Mouse (Mus musculus): Measurements from ENCODE around the gene Glmn. TPM values are rescaled to one million over a fixed set of nuclear protein-coding genes. Genes with fewer than 3 reads are reported as not detected.

Gene Glmn
- polyA plus RNA-seq, 1 experiment, result 16.8 TPM

GRCm38 (mm10) chr5:107516087-107516486, 81.6 kb downstream of the Glmn start:
- WGBS, result 90% methylated on average over 1 of the region's 1 CpGs
- Histone ChIP-seq H3K27ac (ENCODE audit: insufficient read depth, low read length) (no peak overlapping the region), H3K4me3 (replicated peaks; ENCODE audit: insufficient read depth, low read depth, low read length) (no peak overlapping the region), H3K4me1 (ENCODE audit: control insufficient read depth, insufficient read depth, low read length) (0 out of 2 replicates have a peak, but pooled peaks cover 3% of the 10 kb centered on the region), H3K27me3 (ENCODE audit: control insufficient read depth, insufficient read depth, low read length) (no peaks in the 10 kb centered on the region)
- no peak for TF ChIP-seq CTCF (IDR thresholded peaks at IDR 0.05; ENCODE audit: borderline replicate concordance, insufficient read depth, low read depth, low read length)
- TF ChIP-seq POLR2A (IDR thresholded peaks at IDR 0.05; ENCODE audit: borderline replicate concordance, insufficient read depth, low read length), result no peak
- no peak for DNase-seq

GRCm38 (mm10) chr5:107515453-107515852, 82.2 kb downstream of the Glmn start:
- 90% methylated on average over 3 of the region's 3 CpGs for WGBS
- H3K4me1 ChIP-seq (ENCODE audit: control insufficient read depth, insufficient read depth, low read length), result 0 out of 2 replicates have a peak, but pooled peaks cover 3% of the 10 kb centered on the region
- TF ChIP-seq CTCF (IDR thresholded peaks at IDR 0.05; ENCODE audit: borderline replicate concordance, insufficient read depth, low read depth, low read length), result no peak
- no peak for TF ChIP-seq POLR2A (IDR thresholded peaks at IDR 0.05; ENCODE audit: borderline replicate concordance, insufficient read depth, low read length)

GRCm38 (mm10) chr5:107513583-107513982, 84.1 kb downstream of the Glmn start:
- H3K4me3 ChIP-seq (replicated peaks; ENCODE audit: insufficient read depth, low read depth, low read length), result no peak overlapping the region
- no peak overlapping the region for H3K27ac ChIP-seq (ENCODE audit: insufficient read depth, low read length)
- H3K27me3 ChIP-seq (ENCODE audit: control insufficient read depth, insufficient read depth, low read length), result no peaks in the 10 kb centered on the region
- WGBS, result 29% methylated on average over 7 of the region's 7 CpGs
- DNase-seq, result peak; percentile 60 to 64
- H3K4me1 ChIP-seq (ENCODE audit: control insufficient read depth, insufficient read depth, low read length), result 0 out of 2 replicates have a peak, but pooled peaks cover 3% of the 10 kb centered on the region
- TF ChIP-seq POLR2A (IDR thresholded peaks at IDR 0.05; ENCODE audit: borderline replicate concordance, insufficient read depth, low read length), result no peak
- TF ChIP-seq CTCF (IDR thresholded peaks at IDR 0.05; ENCODE audit: borderline replicate concordance, insufficient read depth, low read depth, low read length), result peak; percentile 83

More at GRCm38 (mm10) chr5:107515453-107515852, 82.2 kb downstream of the Glmn start:
- Histone ChIP-seq H3K27me3 (ENCODE audit: control insufficient read depth, insufficient read depth, low read length) (no peaks in the 10 kb centered on the region), H3K4me3 (replicated peaks; ENCODE audit: insufficient read depth, low read depth, low read length) (no peak overlapping the region), H3K27ac (ENCODE audit: insufficient read depth, low read length) (no peak overlapping the region)
- no peak for DNase-seq

DNA sequence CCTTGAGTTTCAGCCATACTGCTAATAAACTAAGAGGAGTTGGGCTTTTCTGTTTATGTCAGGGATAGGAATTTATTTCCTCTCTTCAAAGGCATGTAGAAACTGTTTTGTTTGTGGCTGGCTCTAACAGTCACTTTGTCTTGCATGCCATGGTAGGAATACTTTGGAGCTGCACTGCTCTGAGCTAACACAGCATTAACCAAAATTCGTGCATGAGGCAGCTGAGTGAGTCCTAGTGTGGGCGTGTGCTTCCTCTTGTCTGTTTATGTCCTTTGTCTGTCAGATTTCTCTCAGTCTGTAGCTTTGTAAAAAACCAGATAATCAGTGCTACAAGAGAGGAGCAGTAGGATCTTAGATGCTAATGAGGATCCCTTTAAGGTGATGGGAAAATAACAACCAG, 86.4 kb downstream of the Glmn start:
- H3K4me3 ChIP-seq (replicated peaks; ENCODE audit: insufficient read depth, low read depth, low read length), result no peak overlapping the region
- DNase-seq, result no peak
- WGBS, result 72% methylated on average over 2 of the region's 2 CpGs

GRCm38 (mm10) chr5:107510503-107510902, 87.2 kb downstream of the Glmn start:
- DNase-seq, result no peak
- WGBS, result 78% methylated on average over 10 of the region's 10 CpGs
- no peak overlapping the region for H3K4me3 ChIP-seq (replicated peaks; ENCODE audit: insufficient read depth, low read depth, low read length)
- H3K27me3 ChIP-seq (ENCODE audit: control insufficient read depth, insufficient read depth, low read length), result no peaks in the 10 kb centered on the region
- no peak for TF ChIP-seq POLR2A (IDR thresholded peaks at IDR 0.05; ENCODE audit: borderline replicate concordance, insufficient read depth, low read length)
- no peak for TF ChIP-seq CTCF (IDR thresholded peaks at IDR 0.05; ENCODE audit: borderline replicate concordance, insufficient read depth, low read depth, low read length)
- H3K27ac ChIP-seq (ENCODE audit: insufficient read depth, low read length), result no peak overlapping the region
- H3K4me1 ChIP-seq (ENCODE audit: control insufficient read depth, insufficient read depth, low read length), result 0 out of 2 replicates have a peak, but pooled peaks cover 3% of the 10 kb centered on the region

More for the DNA sequence above, 86.4 kb downstream of the Glmn start:
- Histone ChIP-seq H3K27me3 (ENCODE audit: control insufficient read depth, insufficient read depth, low read length) (no peaks in the 10 kb centered on the region), H3K27ac (ENCODE audit: insufficient read depth, low read length) (no peak overlapping the region), H3K4me1 (ENCODE audit: control insufficient read depth, insufficient read depth, low read length) (0 out of 2 replicates have a peak, but pooled peaks cover 3% of the 10 kb centered on the region)
- no peak for TF ChIP-seq CTCF (IDR thresholded peaks at IDR 0.05; ENCODE audit: borderline replicate concordance, insufficient read depth, low read depth, low read length)
- TF ChIP-seq POLR2A (IDR thresholded peaks at IDR 0.05; ENCODE audit: borderline replicate concordance, insufficient read depth, low read length), result no peak

- no peak for DNase-seq
- H3K4me1 ChIP-seq (ENCODE audit: control insufficient read depth, insufficient read depth, low read length), result peaks cover 9% of the 10 kb centered on the region; the same call in 1 of the 2 replicates
- no peak within 1 kb of the TSS for H3K27ac ChIP-seq (ENCODE audit: insufficient read depth, low read length)
- H3K4me3 ChIP-seq (replicated peaks; ENCODE audit: insufficient read depth, low read depth, low read length), result no peak within 1 kb of the TSS
- WGBS, result 83% methylated on average over 4 of the region's 4 CpGs
- no peaks in the 10 kb centered on the region for H3K27me3 ChIP-seq (ENCODE audit: control insufficient read depth, insufficient read depth, low read length)
- TF ChIP-seq POLR2A (IDR thresholded peaks at IDR 0.05; ENCODE audit: borderline replicate concordance, insufficient read depth, low read length), result no peak
- no peak for TF ChIP-seq CTCF (IDR thresholded peaks at IDR 0.05; ENCODE audit: borderline replicate concordance, insufficient read depth, low read depth, low read length)
These were observed 90.4 kb downstream of the Glmn start, which contains the start of gene Gm42669 for GRCm38 (mm10) chr5:107507321-107507720. TSS of gene Gm42669 (plus strand) at chr5:107507621.

DNA sequence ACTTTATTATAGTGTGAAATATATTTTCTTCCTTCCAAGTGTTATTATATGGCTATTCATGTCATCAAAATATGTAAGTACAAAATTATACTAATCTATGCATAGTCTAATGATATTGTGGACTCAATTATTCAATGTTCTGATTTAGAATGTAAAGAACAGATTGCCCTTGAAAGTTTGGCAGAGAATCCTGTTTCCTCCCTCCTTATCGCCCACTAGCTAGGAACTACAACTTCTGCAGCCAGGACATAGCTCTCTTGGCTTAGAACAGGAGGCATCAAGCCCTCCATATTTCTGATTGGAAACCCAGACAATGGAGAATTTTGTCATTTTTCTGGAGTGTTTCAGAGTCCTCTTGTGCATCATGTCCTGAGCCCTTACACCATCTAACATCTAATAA, 96.9 kb downstream of the Glmn start:
- Histone ChIP-seq H3K27me3 (ENCODE audit: control insufficient read depth, insufficient read depth, low read length) (no peaks in the 10 kb centered on the region), H3K4me3 (replicated peaks; ENCODE audit: insufficient read depth, low read depth, low read length) (no peak overlapping the region), H3K27ac (ENCODE audit: insufficient read depth, low read length) (no peak overlapping the region), H3K4me1 (ENCODE audit: control insufficient read depth, insufficient read depth, low read length) (peaks cover 17% of the 10 kb centered on the region)
- no peak for TF ChIP-seq POLR2A (IDR thresholded peaks at IDR 0.05; ENCODE audit: borderline replicate concordance, insufficient read depth, low read length)
- no peak for TF ChIP-seq CTCF (IDR thresholded peaks at IDR 0.05; ENCODE audit: borderline replicate concordance, insufficient read depth, low read depth, low read length)
- WGBS, result 26% methylated on average over 1 of the region's 1 CpGs
- no peak for DNase-seq

DNA sequence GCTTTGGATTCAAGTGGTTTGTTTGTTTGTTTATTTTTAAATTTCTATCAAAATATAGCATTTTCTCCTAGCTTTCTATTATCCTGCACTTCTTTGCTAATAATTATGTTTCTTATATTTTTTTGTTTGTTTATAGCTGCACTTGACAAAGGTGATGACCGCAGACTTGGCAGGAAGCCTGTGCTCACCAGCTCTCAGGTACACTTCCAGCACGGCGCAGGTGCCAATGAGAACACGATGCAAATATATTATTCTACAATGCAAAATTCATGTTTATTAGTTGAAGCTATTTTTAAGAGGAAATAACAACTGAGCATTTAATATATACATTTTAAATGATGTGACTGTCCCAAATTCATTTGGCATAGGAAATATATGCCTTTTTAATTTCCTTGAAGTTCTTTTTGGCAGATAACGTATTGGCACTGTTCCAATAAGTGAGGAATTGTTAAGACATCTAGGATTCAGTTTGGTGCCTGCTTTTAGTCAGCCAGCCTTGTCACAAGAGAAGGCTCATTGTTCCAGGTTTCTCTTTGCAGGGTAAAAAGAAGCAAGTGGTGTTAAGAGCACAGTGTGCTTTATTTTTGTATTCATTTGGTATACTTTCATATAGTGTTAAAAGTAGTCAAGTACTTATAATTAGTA, 97.7 kb downstream of the Glmn start:
- Histone ChIP-seq H3K27ac (ENCODE audit: insufficient read depth, low read length) (no peak overlapping the region), H3K4me3 (replicated peaks; ENCODE audit: insufficient read depth, low read depth, low read length) (peak overlapping the region; percentile 20), H3K27me3 (ENCODE audit: control insufficient read depth, insufficient read depth, low read length) (no peaks in the 10 kb centered on the region), H3K4me1 (ENCODE audit: control insufficient read depth, insufficient read depth, low read length) (peaks cover 20% of the 10 kb centered on the region)
- 15% methylated on average over 5 of the region's 5 CpGs for whole genome bisulfite sequencing
- no peak for TF ChIP-seq POLR2A (IDR thresholded peaks at IDR 0.05; ENCODE audit: borderline replicate concordance, insufficient read depth, low read length)
- no peak for TF ChIP-seq CTCF (IDR thresholded peaks at IDR 0.05; ENCODE audit: borderline replicate concordance, insufficient read depth, low read depth, low read length)
- peak; percentile 76 to 84 for DNase-seq

Other genes with a start within 250 kb of the Glmn start
- 34.8 and 36.4 TPM in 2 replicates for gene Ephx4, start 195.2 kb downstream of the Glmn start, polyA plus RNA-seq (2012; rRNA removed)
- gene Lpcat2b, start 166.3 kb downstream of the Glmn start, polyA plus RNA-seq (2012; rRNA removed), result 0.05 and 0.06 TPM in 2 replicates
- gene Btbd8, start 159.9 kb downstream of the Glmn start, polyA plus RNA-seq (2012; rRNA removed), result 32.9 and 33.6 TPM in 2 replicates
- 0.23 and 0.46 TPM in 2 replicates for gene Gm42669, start 90.3 kb downstream of the Glmn start, polyA plus RNA-seq (2012; rRNA removed)
- 0.21 and 0.32 TPM in 2 replicates for gene 1700028K03Rik, start 63.2 kb downstream of the Glmn start, polyA plus RNA-seq (2012; rRNA removed)
- 12.5 and 13.4 TPM in 2 replicates for gene Rpap2, start 515 bp downstream of the Glmn start, polyA plus RNA-seq (2012; rRNA removed)
- gene Gfi1, start 128.1 kb upstream of the Glmn start, polyA plus RNA-seq (2012; rRNA removed), result not detected in 2 replicates
- gene Ube2d2b, start 232.2 kb upstream of the Glmn start, polyA plus RNA-seq (2012; rRNA removed), result not detected in 2 replicates